Mouse (Mus musculus) subcutaneous adipose tissue, adult 2 months (tissue): ENCODE results near the gene Fam234b. TPM values are rescaled to one million over a fixed set of nuclear protein-coding genes. Genes with fewer than 3 reads are reported as not detected.

ENCODE experiments used
- polyA plus RNA-seq: library from polyadenylated mRNA; depleted of rRNA; stranded (reverse); fragments of >200 nt; gene quantifications from 2 replicates; pipeline ENCODE4 v1.2.3, GENCODE M21; 2012; ENCODE audit warnings: low replicate concordance; rRNA removed

The Fam234b gene
- polyA plus RNA-seq: 6.1 and 23.5 TPM in 2 replicates

DNA sequence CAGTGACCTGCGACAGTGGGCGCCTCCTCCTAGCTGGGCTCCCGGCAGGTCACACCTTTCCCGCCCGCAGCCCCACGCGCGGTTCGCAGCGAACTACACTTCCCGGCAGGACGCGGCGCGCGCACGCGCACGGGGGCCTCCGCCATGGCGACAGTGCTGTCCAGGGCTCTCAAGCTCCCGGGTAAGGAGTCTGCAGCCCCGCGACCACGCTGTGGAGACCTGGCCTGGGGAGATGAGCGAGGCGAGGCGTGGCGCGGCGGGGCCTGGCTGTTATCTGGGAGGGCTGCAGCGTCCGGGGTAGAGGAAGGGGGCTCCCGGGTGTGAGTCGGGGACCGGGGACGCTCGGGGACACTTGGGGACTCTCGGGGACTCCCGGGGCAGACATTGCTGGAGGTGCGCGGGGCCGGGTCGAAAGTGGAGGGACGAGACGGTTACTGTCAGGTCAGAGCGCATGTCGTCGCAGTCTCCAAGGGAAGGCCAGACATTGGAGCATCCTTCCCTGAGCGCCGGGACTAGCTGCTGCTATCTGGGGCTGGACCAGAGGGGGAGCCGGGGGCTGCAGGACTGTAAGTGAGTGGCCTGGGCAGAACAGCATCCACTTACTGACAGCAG, at the start of gene Fam234b, which contains the start of gene Hebp1:
Gene Fam234b, plus strand, starts transcription at position 57 of the 612 bp plus-strand sequence.
Gene Hebp1, minus strand, starts transcription at position 102 of the 612 bp plus-strand sequence.

DNA sequence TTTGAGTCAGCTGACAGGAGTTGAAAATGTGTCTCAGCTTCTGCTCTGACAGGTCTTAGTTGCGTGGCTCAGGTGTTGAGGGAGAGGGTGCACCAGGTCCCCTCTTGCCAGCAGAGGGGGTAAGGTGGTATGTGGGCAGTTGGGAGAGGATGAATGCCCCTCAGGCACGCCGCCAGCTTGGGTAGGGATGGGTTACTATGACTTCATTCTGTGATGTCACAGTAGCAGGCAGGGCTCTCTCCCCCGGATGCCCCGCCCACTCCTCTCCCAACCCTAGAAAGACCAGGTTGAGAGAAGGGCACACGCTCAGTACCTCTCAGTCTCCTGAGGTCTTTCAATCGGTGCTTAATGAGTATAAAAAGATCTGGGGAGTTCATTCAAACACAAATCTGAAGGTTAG, 56.4 kb downstream of the Fam234b start, which contains the start of gene Gsg1:
Gene Gsg1, minus strand, starts transcription at position 199 of the 400 bp plus-strand sequence.

Other genes starting within 250 kb of the Fam234b start
- 3.3 and 4.4 TPM in 2 replicates for gene Apold1, start 216.3 kb upstream of the Fam234b start, polyA plus RNA-seq
- gene Ddx47, start 186.4 kb upstream of the Fam234b start, polyA plus RNA-seq: 37.1 and 55.9 TPM in 2 replicates
- 1.6 and 7.6 TPM in 2 replicates for gene Gprc5a, start 132.3 kb upstream of the Fam234b start, polyA plus RNA-seq
- 0.32 TPM in 1 of 2 replicates, not detected in the other for gene Gprc5d, start 79.7 kb upstream of the Fam234b start, polyA plus RNA-seq
- 81.5 and 242 TPM in 2 replicates for gene Hebp1, start within 50 bp of the Fam234b start, polyA plus RNA-seq
- gene Gsg1, start 56.4 kb downstream of the Fam234b start, polyA plus RNA-seq: 0.09 and 0.35 TPM in 2 replicates
- gene Pbp2, start 112.4 kb downstream of the Fam234b start, polyA plus RNA-seq: 0.09 TPM in 1 of 2 replicates, not detected in the other
- 236 and 422 TPM in 2 replicates for gene Emp1, start 164.6 kb downstream of the Fam234b start, polyA plus RNA-seq